Mouse (Mus musculus) heart, adult 9 months (tissue): Measurements from ENCODE around the gene Atl1.

Experiments used
- DNase-seq, 2 experiments: peaks; one replicate each; pipeline ENCODE4 v3.0.0; 2022; ENCODE audit warnings: low spot score in 2 of 2

Atl1 gene

DNA sequence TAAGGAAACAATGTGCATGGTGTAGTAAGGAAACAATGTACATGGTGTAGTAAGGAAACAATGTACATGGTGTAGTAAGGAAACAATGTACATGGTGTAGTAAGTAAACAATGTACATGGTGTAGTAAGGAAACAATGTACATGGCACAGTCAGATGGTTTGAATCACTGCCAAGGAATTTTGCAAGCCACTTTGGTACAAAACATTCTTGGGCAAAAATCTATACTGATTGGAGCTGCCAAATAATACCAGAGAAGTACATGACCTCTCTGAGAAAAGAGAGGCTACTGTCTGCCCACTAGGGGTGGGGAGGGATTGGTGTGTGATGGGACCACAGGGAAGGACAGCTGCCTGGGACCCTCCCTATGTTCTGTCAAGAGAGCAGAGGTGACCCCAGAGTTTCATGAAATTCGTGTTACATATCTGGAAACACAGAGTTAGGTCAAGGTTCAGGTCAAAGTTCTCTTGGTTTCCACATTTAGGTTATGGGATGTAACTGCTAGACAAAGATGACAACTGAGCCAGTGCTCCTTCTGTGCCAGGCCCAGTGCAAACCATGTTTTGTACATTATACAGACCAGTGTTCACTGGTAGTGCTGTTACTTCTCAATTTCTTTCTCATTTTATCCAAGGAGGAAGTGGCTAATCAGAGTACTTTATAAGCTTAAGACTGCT, 49.4 kb downstream of the Atl1 start:
- no peak for DNase-seq

DNA sequence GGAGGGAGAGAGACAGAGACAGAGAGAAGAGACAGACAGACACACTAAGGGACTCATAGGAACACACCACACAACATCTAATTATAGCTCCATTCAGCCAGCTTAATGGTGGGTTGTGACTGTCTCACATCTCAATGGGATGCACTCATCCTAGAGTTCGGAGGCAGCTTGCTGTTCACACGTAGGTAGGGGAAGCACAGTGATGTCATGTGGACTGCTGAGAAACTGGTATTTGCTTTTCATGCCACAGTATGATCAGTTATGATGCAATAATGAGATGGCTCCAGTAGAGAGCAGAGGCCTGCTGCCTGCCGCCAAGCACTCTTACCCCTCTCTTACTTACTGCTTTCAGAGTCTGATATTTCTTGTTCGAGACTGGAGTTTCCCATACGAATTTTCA, 53.4 kb downstream of the Atl1 start:
- no peak for DNase-seq

DNA sequence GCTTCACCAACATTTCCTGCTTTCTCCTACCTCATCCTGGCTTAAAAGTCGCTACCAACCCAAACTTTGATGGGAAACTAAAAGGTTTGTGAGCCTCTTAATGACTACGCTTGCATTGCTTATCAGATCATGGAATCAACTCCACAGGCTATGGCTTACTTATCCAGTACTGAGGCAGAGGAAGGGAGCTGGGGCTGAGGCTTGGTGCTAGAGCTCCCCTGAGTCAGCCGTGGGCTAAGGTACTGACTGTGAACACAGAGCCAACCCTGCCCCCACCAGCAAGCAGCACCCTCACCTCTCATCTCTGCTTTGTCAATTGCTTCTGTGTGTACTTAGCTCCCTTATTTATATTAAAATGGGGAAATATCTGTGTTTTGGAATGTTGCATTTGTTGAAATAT, 55.1 kb downstream of the Atl1 start:
- DNase-seq: no peak

DNA sequence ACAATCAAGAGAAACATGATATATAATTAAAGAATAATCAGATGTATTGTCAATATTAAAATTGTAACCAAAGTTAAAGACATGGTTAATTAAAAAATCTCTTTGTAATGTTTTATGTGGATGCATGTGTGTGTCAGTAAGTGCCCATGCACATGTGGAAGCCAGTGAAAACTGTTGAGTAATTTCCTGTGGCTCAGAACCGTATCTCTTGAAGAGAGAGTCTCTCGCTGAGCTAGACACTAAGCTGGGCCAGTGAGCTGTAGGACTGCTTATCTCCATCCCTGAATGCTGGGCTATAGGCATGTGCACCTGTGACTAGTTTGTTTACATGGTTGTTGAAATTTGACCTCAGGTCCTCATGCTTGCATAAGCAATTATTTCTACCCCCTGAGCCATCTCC, 65.0 kb downstream of the Atl1 start:
- DNase-seq: no peak

DNA sequence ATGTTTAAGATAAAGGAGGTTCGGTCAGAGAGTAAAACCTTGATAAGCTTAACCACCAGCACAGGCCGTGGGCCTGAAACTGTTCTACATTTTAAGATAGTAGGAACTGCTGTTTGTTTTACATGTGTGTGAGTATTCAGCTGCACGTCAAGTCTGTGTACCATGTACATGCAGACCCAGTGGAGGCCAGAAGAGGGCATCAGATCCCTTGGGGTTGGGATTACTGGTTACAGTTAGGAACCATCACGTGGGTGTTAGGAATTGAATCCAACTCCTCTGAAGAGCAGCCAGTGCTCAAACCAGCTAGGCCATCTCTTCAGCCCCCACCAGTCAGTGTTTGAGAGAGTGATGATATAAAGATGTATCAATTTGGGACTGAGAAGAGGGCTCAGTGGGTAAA, 70.1 kb downstream of the Atl1 start:
- DNase-seq: peak; percentile 44 to 66

DNA sequence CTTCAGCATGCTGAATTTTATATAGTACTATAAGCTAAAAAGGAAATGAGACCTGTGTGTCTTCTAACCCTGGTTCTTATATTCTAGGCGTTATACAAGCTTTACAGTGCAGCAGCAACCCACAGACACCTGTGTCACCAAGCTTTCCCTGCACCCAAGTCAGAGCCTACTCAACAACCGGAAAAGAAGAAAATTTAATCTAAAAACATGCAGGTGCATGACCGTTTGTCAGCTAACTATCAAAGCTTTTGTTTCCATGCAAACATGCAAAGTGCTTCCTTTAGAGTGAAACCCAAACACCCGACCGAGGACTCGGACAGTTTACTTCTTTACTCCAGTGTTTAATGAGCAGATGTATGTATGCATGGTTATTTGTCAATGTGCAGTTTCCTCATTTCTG, 70.7 kb downstream of the Atl1 start:
- no peak for DNase-seq

DNA sequence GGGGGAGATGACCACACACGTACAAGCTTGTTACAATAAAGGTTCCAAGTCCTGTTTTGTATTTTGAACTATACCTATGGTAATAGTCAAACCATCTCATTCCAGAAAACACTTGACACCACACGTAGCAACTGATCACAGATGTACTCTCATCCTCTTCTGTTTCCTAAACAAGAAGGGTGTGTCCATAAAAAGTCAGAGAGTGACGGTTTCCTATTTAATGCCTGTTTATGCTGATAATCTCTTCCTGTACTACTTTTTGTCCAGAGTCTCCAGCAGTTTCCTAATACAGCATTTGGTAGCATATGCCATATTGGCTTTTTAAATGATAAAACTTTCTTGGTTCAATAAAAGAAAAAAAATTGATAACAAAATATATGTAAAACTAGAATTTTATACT, 73.2 kb downstream of the Atl1 start:
- no peak for DNase-seq

DNA sequence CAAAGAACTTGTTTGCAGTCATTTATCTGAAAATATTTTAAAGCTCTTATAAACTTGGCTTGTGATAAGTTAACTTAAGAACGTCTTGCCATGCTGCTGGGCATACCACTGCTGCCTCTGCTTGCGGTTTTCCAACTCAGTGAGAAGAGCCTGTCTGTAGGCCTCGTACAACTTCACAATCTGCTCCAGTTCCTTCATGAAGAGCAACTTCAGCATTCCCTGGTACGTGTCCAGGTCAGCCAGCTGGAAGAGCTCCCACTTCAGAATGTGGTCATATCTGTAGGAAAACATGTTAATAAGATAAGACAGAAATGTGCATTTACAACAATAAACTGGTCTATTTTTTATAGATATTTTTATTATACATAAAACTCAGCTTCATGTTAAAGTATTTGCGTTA, 73.7 kb downstream of the Atl1 start:
- DNase-seq: peak in 1 of 2 experiments; percentile 40

DNA sequence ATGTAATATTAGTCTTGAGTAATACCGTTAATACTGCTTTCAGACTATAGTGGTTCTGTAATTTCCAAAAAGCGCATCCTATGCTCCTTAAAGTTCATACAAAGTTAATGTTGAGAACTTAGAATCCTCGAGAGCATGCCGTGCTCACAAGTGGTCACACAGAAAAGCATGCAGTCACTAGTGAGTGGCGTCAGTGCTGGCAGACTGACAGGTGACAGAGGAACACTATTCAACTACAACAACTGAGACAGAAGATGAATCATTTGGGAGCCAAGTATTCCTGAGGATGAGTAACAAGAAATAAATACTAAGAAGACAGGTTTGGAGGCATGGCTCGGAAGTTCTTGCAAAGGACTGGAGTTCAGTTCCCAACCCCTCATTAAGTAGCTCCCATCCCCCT, 74.7 kb downstream of the Atl1 start:
- DNase-seq: no peak

DNA sequence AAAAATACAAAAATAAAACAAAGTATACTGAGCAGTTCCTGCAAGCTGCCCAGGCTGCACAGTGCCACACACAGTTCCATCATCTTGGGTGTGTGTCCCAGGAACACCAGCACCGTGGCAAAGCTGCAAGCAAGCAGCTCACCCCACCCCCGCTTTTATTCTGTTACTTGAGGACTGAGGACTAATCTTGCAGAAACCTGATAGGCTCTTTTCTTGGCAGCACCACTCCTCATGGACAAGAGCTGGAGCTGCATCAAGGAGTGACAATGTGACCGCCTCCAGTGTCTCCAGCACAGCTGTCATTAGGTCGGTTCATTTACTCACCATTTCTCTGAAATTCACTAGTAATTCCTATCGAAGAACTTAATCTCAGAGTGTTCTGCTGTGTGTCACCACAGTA, 75.7 kb downstream of the Atl1 start:
- DNase-seq: peak; percentile 36 to 45

DNA sequence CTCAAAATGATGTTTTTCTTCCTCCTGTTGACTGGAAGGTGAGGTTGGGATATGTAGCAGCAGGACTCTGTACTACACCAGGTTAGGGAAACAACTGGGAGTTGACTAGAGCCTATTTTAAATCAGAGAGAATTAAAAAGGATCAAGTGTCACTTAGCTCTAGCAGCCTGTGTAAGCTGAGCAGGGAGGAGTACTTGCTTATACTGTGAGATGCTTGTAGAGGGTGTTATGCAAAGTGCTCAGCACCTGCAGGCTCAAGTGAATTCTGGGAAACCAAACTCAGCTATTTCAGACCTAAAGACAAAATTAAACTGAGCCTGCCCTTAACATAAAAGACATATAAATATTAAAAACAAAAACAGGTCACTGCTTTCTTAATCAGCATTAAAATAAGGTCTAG, 81.3 kb downstream of the Atl1 start:
- DNase-seq: no peak

DNA sequence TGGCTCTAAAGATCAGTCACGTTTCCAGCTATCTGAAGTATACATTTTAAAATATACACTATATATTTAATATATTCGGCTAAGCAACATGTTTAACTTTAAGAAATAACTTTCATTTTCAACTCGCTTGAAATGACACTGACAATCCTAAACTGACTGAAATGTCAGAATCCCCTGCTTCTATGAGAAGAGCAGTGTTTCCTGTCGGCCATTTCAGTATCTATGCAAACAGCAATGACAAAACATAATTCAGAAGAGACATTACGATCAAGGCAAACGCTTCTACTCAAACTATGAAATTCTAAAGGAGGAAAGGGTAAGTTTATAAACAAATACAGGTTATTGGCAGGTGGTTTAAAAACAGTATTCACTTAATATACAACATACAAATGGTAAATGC, 84.3 kb downstream of the Atl1 start:
- DNase-seq: no peak

DNA sequence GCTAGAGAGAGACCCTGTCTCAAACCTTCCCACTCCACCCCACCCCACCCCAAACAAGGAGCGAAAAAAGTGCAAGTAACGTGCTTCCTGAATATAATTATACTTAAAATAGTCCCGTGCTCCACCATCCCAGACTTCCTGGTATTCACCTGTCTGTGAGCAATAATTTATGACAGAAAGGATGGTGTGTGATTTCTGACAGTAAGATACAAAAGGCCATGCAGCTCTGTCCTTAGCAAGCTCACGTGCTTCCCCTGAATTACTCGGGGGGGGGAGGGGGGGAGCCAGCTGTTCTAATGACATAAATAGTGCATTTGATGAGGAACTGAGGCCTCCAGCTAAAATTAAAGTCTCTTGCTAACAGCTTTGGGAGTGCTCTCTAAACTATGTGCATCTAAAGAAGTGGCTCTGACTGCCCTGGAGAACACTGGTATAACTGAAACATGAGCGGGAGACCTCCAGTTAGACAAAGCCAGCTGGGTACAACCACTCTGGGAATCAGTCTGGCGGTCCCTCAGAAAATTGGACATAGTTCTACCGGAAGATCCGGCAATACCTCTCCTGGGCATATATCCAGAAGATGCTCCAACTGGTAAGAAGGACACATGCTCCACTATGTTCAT, 85.1 kb downstream of the Atl1 start:
- no peak for DNase-seq

DNA sequence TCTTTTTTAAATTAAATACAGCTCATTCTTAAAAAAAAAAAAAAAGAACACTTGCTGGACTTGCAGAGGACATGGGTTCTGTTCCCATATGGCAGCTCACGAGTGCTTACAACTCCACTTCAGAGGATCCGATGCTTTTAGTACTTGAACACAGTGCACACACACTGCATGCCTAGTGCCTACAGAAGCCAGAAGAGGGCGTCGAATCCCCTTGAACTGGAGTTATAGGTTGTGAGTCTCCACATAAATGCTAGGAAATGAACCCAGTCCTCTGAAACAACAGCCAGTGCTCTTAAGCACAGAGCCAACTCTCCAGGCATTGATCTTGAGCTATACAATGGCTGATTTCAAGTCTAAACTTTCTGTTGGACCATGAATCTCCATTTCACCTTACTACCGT, 90.5 kb downstream of the Atl1 start:
- DNase-seq: no peak

DNA sequence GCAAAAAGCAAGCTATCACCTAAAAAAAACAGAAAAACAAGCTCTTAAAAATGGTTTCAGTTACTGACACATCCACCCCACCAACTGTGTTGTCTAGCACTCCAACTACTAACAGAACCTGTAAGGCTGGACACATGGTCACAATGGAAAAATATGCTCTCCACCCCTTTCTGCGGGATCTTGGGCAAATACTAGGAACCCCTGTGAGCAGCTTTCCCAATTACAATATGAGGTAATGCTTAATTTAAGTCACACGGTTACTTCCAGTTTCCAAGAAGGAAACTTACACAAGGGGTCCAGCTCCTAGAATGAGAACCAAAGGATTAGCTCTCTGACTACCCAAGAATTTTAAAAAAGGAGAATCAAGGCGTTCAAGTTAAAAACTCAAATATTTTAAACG, 93.1 kb downstream of the Atl1 start:
- DNase-seq: no peak

DNA sequence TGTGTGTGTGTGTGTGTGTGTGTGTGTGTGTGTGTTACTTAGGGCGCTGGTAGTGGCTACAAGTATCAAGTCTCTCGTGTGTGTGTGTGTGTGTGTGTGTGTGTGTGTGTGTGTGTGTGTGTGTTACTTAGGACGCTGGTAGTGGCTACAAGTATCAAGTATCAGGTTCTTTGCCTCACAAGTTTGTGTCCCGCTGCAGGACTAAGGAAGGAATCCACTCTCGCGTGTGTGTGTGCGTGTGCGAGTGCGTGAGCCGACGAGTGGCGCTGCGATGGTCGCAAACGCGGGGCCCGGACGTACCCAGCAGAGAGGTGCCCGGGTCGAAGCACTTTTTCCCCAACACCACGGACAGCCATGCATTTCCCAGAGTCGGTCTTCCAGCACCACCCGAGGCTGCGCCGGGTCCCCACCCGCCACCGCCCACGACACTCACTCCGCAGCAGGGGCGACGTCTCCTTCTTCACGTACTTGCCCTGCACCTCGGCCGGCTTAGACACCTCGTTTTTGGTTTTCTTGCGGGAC, 93.9 kb downstream of the Atl1 start:
- DNase-seq: no peak

DNA sequence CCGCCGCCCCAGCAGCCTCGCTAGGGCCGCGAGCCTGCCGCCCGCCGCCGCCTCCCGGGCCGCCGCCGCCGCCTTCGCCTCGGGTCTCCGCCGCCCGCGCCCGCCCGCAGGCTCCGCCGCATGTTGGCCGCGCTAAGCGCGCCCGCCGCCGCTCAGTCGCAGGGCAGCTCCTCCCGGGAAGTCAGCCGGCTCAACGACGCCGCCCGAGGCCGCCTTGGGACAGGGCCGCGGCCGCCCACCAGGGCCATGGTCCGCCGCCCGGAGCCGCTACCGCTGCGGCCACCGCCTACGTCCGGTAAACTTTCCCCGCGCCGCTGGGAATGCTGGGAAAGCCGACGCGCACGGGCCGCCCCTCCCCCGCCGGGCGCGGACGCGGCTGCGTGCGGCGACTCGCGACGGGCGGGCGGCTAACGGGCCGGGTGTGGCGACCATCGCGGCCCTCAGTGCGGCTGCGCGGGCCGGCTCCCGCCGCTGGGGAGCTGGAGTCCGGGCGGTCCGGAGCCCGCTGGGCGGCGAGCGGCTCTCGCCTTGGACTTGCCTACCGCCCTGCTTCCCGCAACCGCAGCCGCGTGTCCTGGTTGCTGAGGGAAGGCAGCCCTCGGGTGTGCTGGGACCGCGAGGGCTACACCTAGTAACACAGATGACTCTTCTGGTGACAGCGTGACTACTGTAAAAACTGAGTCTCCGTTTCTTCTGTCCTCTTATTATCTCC, 94.5 kb downstream of the Atl1 start, which contains the start of gene Sav1:
Gene Sav1, minus strand, starts transcription at position 217 of the 712 bp plus-strand sequence.
- DNase-seq: peak; percentile 92 to 93

DNA sequence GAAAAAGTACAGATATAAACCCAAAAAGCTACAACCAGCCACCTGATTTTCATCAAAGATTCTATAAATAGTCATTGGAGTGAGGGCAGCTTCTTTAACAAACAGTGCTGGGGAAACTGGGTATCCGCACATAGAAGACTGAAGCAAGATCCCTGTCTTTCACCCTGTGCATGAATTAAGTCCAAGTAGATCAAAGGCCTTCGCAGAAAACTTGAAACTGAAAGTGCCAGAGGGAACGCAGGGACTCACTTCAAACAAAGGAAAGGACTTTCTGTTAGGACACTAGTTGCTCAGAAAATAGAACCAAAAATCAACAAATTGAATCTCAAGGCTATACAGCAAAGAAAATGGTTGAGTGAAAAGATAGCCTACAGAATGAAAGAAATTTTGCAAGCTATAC, 103.0 kb downstream of the Atl1 start:
- no peak for DNase-seq

DNA sequence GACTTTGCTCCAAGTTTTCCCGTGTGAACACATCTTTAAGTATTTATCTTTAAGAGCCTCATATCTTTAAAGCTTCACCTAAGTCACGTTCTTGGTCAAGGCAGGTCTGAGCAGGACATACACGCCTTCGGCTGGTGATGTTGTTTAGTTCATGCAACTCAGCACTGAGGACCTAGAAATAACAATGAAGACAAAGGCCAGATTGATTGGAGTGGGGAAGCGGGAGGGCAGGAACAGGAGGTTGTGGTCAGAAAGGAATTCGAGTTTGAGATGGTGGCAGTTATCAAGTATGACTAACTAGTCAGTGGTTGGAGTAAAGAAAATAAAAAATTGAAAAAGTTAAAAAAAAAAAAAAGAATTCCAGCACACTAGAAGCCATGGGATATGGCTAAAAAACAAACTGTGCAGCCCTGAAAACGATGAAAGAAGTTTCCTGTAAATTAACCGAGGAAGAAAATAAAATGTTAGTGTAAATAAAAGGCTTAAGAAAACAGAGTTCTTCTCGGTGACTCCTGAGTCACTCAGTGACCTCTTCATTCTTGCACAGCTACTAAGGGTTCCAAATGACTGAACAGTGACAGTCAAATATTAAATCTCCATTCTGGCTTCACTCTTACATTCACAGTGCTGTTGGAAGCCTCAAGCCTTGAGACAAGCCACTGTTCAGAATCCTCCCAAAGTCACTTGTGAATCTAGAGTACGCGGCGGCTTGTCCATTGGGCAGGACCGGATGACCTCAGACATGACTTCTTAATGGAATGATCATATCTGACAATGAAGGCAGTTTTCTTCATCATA, 106.0 kb downstream of the Atl1 start:
- DNase-seq: no peak

DNA sequence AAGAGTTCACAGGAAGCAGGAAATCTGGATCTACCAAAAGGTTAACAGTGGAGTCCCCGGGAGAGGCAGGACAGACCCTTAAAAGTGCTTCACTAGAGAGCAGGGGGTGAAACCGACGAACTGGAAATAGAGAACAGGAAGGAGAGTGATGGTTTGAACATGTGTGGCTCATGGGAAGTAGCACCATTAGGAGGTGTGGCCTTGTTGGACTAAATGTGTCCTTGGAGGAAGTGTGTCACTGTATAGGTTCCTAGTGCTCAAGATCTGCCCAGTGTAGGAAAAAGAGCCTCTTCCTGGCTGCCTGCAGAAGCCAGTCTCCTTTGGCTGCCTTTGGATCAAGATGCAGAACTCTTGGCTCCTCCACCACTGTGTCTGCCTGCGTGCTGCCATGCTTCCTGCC, 112.7 kb downstream of the Atl1 start:
- no peak for DNase-seq

DNA sequence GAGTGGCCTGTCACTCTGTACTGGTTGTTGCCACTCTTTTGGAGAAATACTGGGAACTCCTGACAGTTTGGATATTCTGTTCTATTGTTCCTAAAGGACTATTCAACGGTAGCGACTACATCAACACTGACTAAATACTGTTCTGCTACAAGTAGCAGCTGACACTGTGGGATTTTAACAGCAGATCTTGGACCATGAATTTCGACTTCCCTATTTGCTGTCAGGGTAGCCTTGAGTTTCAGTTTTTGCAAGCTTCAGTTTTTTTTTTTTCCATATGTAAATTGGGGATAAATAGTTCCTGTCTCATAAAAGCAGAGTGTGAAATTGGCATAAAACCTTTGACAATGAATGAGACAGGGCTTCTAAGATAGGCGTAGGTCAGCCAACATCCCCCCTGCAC, 117.9 kb downstream of the Atl1 start:
- no peak for DNase-seq

DNA sequence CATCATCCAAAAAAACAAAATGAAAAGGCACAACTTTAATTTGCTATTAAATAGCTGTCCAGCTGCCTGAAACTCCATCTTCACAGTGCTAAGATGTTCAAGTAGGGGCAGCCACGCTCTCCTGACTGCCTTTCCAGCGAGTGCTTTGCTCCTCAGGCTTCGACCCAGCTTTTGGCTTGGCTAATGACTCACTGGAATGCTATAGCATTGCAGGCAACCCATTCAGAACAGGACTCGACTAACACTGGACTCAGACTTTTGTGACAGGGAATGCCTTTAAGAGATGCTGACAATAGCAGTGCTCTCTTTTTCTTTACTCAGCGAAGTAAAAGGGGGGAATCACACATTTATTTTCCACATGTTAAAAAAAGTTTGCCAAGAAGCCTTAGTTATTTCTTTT, 119.3 kb downstream of the Atl1 start:
- no peak for DNase-seq
